Mouse (Mus musculus) midbrain, postnatal 0 days (tissue): ENCODE measurements around the gene Gm1113. TPM values are rescaled to one million over a fixed set of nuclear protein-coding genes. Genes with fewer than 3 reads are reported as not detected.

Experiments used
- ATAC-seq: fragments of 200-750 bp; cut with Nextera tagmentation; 2 replicates; pipeline ENCODE4 v1.8.0; 2017; ENCODE audit warnings: moderate number of reproducible peaks, mild to moderate bottlenecking, moderate TSS enrichment, moderate library complexity; ENCODE audit not compliant: low FRiP score
- DNase-seq: peaks from one replicate; pipeline ENCODE4 v3.0.0-alpha.2; 2015; ENCODE audit warnings: low spot score
- H3K27ac ChIP-seq: fragments of 300-500 bp; sonication (generic); 2 replicates; pipeline ENCODE4 v1.5.1; 2014; ENCODE audit warnings: low read depth, mild to moderate bottlenecking, low read length, mixed read lengths
- H3K27me3 ChIP-seq: fragments of 300-500 bp; sonication (generic); 2 replicates; pipeline ENCODE4 v1.6.1; 2014; ENCODE audit warnings: low read length, control low read depth, mixed read lengths; ENCODE audit not compliant: insufficient read depth
- H3K36me3 ChIP-seq: fragments of 300-500 bp; sonication (generic); 2 replicates; pipeline ENCODE4 v1.6.1; 2014; ENCODE audit warnings: low read length, control low read depth, mixed read lengths; ENCODE audit not compliant: insufficient read depth
- H3K4me1 ChIP-seq: fragments of 300-500 bp; sonication (generic); 2 replicates; pipeline ENCODE4 v1.6.1; 2014; ENCODE audit warnings: mild to moderate bottlenecking, control low read depth, antibody characterized with exemption, low read length, mixed read lengths; ENCODE audit not compliant: insufficient read depth
- H3K4me2 ChIP-seq: fragments of 300-500 bp; sonication (generic); 2 replicates; pipeline ENCODE4 v1.6.1; 2014; ENCODE audit warnings: low read depth, mild to moderate bottlenecking, low read length, mixed read lengths; ENCODE audit not compliant: poor library complexity, severe bottlenecking
- H3K4me3 ChIP-seq: fragments of 300-500 bp; sonication (generic); 2 replicates; pipeline ENCODE4 v1.5.1; 2014; ENCODE audit warnings: low read depth, mild to moderate bottlenecking, low read length, moderate library complexity
- H3K9ac ChIP-seq: fragments of 300-500 bp; sonication (generic); replicated peaks from 2 replicates; pipeline ENCODE4 v1.6.1; 2014; ENCODE audit warnings: mild to moderate bottlenecking, low read length, moderate library complexity, mixed read lengths; ENCODE audit not compliant: poor library complexity, severe bottlenecking
- H3K9me3 ChIP-seq: fragments of 300-500 bp; sonication (generic); 2 replicates; pipeline ENCODE4 v1.6.1; 2016; ENCODE audit warnings: low read length, control low read depth
- CTCF ChIP-seq: IDR thresholded peaks from 2 replicates; pipeline ENCODE4 v1.5.1; 2016; ENCODE audit warnings: antibody characterized with exemption, mild to moderate bottlenecking
- WGBS: fragments of 180-500 bp; shearing (Covaris S2); extraction: QIAGEN DNeasy Blood & Tissue Kit; methylation state at CpG from one replicate; pipeline ENCODE4 v1.1.7; 2014; 5-methylcytosine and 5-hydroxymethylcytosine counted together
- polyA plus RNA-seq: library from polyadenylated mRNA; unstranded; fragments of >200 nt; fragmentation: Nextera tagmentation; extraction: Ambion mirVana; gene quantifications from 2 replicates; pipeline ENCODE4 v1.2.1, GENCODE M21; 2015
- total RNA-seq: library from RNA; depleted of rRNA; stranded (reverse); fragments of >200 nt; gene quantifications from 2 replicates; pipeline ENCODE4 v1.2.3, GENCODE M21; 2014

Gm1113 gene
- total and polyA plus RNA-seq, 2 experiments from 2014 or later = not detected

GRCm38 (mm10) chr9:35535110-35535509, 17.0 kb upstream of the Gm1113 start:
- TF ChIP-seq CTCF = peak; percentile 95
- Histone ChIP-seq H3K9me3 (no peaks in the 10 kb centered on the region), H3K36me3 (peaks cover 3% of the 10 kb centered on the region; the same call in 1 of the 2 replicates), H3K4me1 (no peaks in the 10 kb centered on the region), H3K4me3 (no peak overlapping the region), H3K27ac (no peak overlapping the region), H3K9ac (no peak overlapping the region), H3K27me3 (no peaks in the 10 kb centered on the region), H3K4me2 (no peak overlapping the region)
- ATAC-seq (peak; percentile 86), DNase-seq (peak; percentile 85)
- WGBS = 15% methylated on average over 2 of the region's 2 CpGs

GRCm38 (mm10) chr9:35533266-35533665, 15.2 kb upstream of the Gm1113 start:
- TF ChIP-seq CTCF = no peak
- no peak for ATAC-seq
- Histone ChIP-seq H3K4me1 (no peaks in the 10 kb centered on the region), H3K36me3 (no peaks in the 10 kb centered on the region), H3K9ac (no peak overlapping the region), H3K27me3 (no peaks in the 10 kb centered on the region), H3K9me3 (no peaks in the 10 kb centered on the region), H3K27ac (no peak overlapping the region), H3K4me2 (no peak overlapping the region), H3K4me3 (no peak overlapping the region)
- 76% methylated on average over 9 of the region's 9 CpGs for WGBS
- no peak for DNase-seq

- 33% methylated on average over 1 of the region's 1 CpGs for WGBS
Measured at GRCm38 (mm10) chr9:35529796-35530195, 11.7 kb upstream of the Gm1113 start.

GRCm38 (mm10) chr9:35529141-35529540, 11.1 kb upstream of the Gm1113 start:
- Histone ChIP-seq H3K4me3 (no peak overlapping the region), H3K4me1 (no peaks in the 10 kb centered on the region; the same call in 1 of the 2 replicates), H3K9ac (no peak overlapping the region), H3K4me2 (no peak overlapping the region), H3K9me3 (no peaks in the 10 kb centered on the region), H3K27me3 (no peaks in the 10 kb centered on the region), H3K27ac (no peak overlapping the region), H3K36me3 (no peaks in the 10 kb centered on the region)
- no peak for ATAC-seq
- DNase-seq = no peak
- 68% methylated on average over 3 of the region's 3 CpGs for WGBS
- TF ChIP-seq CTCF = no peak

More at GRCm38 (mm10) chr9:35529796-35530195, 11.7 kb upstream of the Gm1113 start:
- no peak for TF ChIP-seq CTCF
- H3K4me1 ChIP-seq = no peaks in the 10 kb centered on the region
- H3K4me2 ChIP-seq = no peak overlapping the region
- no peak for DNase-seq
- H3K27me3 ChIP-seq = no peaks in the 10 kb centered on the region
- no peaks in the 10 kb centered on the region for H3K36me3 ChIP-seq
- ATAC-seq = no peak
- no peak overlapping the region for H3K9ac ChIP-seq
- no peak overlapping the region for H3K27ac ChIP-seq
- H3K9me3 ChIP-seq = no peaks in the 10 kb centered on the region
- no peak overlapping the region for H3K4me3 ChIP-seq

GRCm38 (mm10) chr9:35523941-35524411, 5.9 kb upstream of the Gm1113 start:
- H3K27ac ChIP-seq = peak overlapping the region; percentile 53

GRCm38 (mm10) chr9:35523541-35523940, 5.5 kb upstream of the Gm1113 start:
- TF ChIP-seq CTCF = no peak
- H3K4me3 ChIP-seq = no peak overlapping the region
- H3K9me3 ChIP-seq = no peaks in the 10 kb centered on the region
- H3K27me3 ChIP-seq = no peaks in the 10 kb centered on the region
- DNase-seq (peak; percentile 81), ATAC-seq (peak; percentile 53; the same call in 1 of the 2 replicates)
- H3K9ac ChIP-seq = no peak overlapping the region
- H3K36me3 ChIP-seq = no peaks in the 10 kb centered on the region
- no peak overlapping the region; the same call in 1 of the 2 replicates for H3K4me2 ChIP-seq
- H3K27ac ChIP-seq = peak overlapping the region; percentile 53
- 5% methylated on average over 5 of the region's 5 CpGs for WGBS
- peaks cover 3% of the 10 kb centered on the region for H3K4me1 ChIP-seq

More at GRCm38 (mm10) chr9:35523941-35524411, 5.9 kb upstream of the Gm1113 start:
- 12% methylated on average over 7 of the region's 7 CpGs for WGBS
- no peak overlapping the region for H3K4me3 ChIP-seq
- peak; percentile 85 for DNase-seq
- ATAC-seq = peak; percentile 87
- no peaks in the 10 kb centered on the region for H3K9me3 ChIP-seq
- no peak overlapping the region for H3K9ac ChIP-seq
- H3K4me2 ChIP-seq = no peak overlapping the region; the same call in 1 of the 2 replicates
- TF ChIP-seq CTCF = peak; percentile 87
- no peaks in the 10 kb centered on the region for H3K36me3 ChIP-seq
- peaks cover 3% of the 10 kb centered on the region for H3K4me1 ChIP-seq
- no peaks in the 10 kb centered on the region for H3K27me3 ChIP-seq
